Mouse (Mus musculus): Measurements from ENCODE around the gene Cnst. TPM values are rescaled to one million over a fixed set of nuclear protein-coding genes. Genes with fewer than 3 reads are reported as not detected.

Cnst gene
- total RNA-seq, 2 experiments from 2014 or later: 25.8 to 27.7 TPM

GRCm38 (mm10) chr1:179553197-179553948 is 7.2 kb downstream of the Cnst start:
- DNase-seq (ENCODE audit: low spot score in 2 of 2): no peak

GRCm38 (mm10) chr1:179553949-179554347 is 7.8 kb downstream of the Cnst start:
- DNase-seq (ENCODE audit: low spot score in 2 of 2): no peak

- no peak for DNase-seq (ENCODE audit: low spot score in 2 of 2)
These were observed 10.8 kb downstream of the Cnst start for GRCm38 (mm10) chr1:179556921-179557320.

- no peak for DNase-seq (ENCODE audit: low spot score in 2 of 2)
These were observed 13.4 kb downstream of the Cnst start for GRCm38 (mm10) chr1:179559446-179560194.

- DNase-seq (ENCODE audit: low spot score in 2 of 2): no peak
These were observed 14.8 kb downstream of the Cnst start for GRCm38 (mm10) chr1:179560845-179561430.

- no peak for DNase-seq (ENCODE audit: low spot score in 2 of 2)
These were observed 17.0 kb downstream of the Cnst start for GRCm38 (mm10) chr1:179563211-179563610.

GRCm38 (mm10) chr1:179563926-179564325 is 17.8 kb downstream of the Cnst start:
- peak in 1 of 2 experiments; percentile 15 for DNase-seq (ENCODE audit: low spot score in 2 of 2)

- no peak for DNase-seq (ENCODE audit: low spot score in 2 of 2)
These were observed 21.4 kb downstream of the Cnst start for GRCm38 (mm10) chr1:179567558-179567957.

- no peak for DNase-seq (ENCODE audit: low spot score in 2 of 2)
These were observed 22.7 kb downstream of the Cnst start for GRCm38 (mm10) chr1:179568690-179569398.

GRCm38 (mm10) chr1:179570482-179570881 is 24.3 kb downstream of the Cnst start:
- DNase-seq (ENCODE audit: low spot score in 2 of 2): no peak

GRCm38 (mm10) chr1:179571686-179572085 is 25.5 kb downstream of the Cnst start:
- no peak for DNase-seq (ENCODE audit: low spot score in 2 of 2)

GRCm38 (mm10) chr1:179573650-179574206 is 27.6 kb downstream of the Cnst start:
- DNase-seq (ENCODE audit: low spot score in 2 of 2): no peak

GRCm38 (mm10) chr1:179578625-179579024 is 32.5 kb downstream of the Cnst start:
- no peak for DNase-seq (ENCODE audit: low spot score in 2 of 2)

- no peak for DNase-seq (ENCODE audit: low spot score in 2 of 2)
These were observed 34.0 kb downstream of the Cnst start for GRCm38 (mm10) chr1:179580200-179580599.

- DNase-seq (ENCODE audit: low spot score in 2 of 2): no peak
These were observed 35.3 kb downstream of the Cnst start for GRCm38 (mm10) chr1:179581422-179581821.

- no peak for DNase-seq (ENCODE audit: low spot score in 2 of 2)
These were observed 35.9 kb downstream of the Cnst start for GRCm38 (mm10) chr1:179582021-179582433.

GRCm38 (mm10) chr1:179583090-179583489 is 36.9 kb downstream of the Cnst start:
- no peak for DNase-seq (ENCODE audit: low spot score in 2 of 2)

- DNase-seq (ENCODE audit: low spot score in 2 of 2): no peak
These were observed 38.0 kb downstream of the Cnst start for GRCm38 (mm10) chr1:179584220-179584619.

GRCm38 (mm10) chr1:179585646-179586045 is 39.5 kb downstream of the Cnst start:
- DNase-seq (ENCODE audit: low spot score in 2 of 2): no peak

- DNase-seq (ENCODE audit: low spot score in 2 of 2): no peak
These were observed 40.4 kb downstream of the Cnst start for GRCm38 (mm10) chr1:179586430-179587095.

- no peak for DNase-seq (ENCODE audit: low spot score in 2 of 2)
These were observed 42.1 kb downstream of the Cnst start for GRCm38 (mm10) chr1:179588230-179588629.
